Mouse (Mus musculus): Measurements from ENCODE around the gene Gm20388.

DNA sequence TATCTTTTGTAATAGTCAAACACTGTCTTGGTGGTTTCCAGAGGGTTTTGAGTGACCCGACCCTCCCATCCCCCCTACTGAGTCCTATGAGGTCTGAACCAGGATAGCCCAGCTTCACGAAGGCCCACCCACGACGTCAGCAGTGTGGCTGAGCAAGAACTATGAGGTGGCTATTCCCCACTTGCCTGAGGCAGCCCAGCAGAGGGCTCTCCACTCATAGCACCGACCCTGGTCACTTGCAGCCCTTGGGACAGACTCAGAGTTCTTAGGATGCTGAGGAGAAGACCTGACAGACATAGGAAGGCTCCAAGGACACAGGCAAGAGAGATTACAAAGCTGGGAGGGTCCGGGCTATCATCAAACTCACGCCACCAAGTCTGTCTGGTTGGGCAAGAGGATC lies 2764.4 kb downstream of the Gm20388 start:
- TF ChIP-seq CTCF (IDR thresholded peaks at IDR 0.05; ENCODE audit: low read depth) (peak; percentile 54), EP300 (optimal IDR thresholded peaks at IDR 0.05) (no peak)
